Mouse (Mus musculus) liver, embryonic 14.5 days (tissue): Measurements from ENCODE around the gene Abhd4. TPM values are rescaled to one million over a fixed set of nuclear protein-coding genes. Genes with fewer than 3 reads are reported as not detected.
A peak's percentile ranks its signal among the peaks of the same experiment; 100 is the strongest.

Experiments
- ATAC-seq: fragments of 200-750 bp; cut with Nextera tagmentation; 2 replicates; pipeline ENCODE4 v1.8.0; 2017; ENCODE audit warnings: moderate number of reproducible peaks, mild to moderate bottlenecking, moderate library complexity; ENCODE audit not compliant: insufficient read depth
- DNase-seq, 3 experiments: peaks; one replicate each; pipeline ENCODE4 v3.0.0-alpha.2; 2012 to 2013; ENCODE audit warnings: low read depth in 3 of 3, low spot score in 3 of 3
- H3K27ac ChIP-seq: fragments of 300-500 bp; sonication (generic); 2 replicates; pipeline ENCODE4 v1.5.1; 2014; ENCODE audit warnings: moderate library complexity, mild to moderate bottlenecking, control low read depth, inconsistent platforms
- H3K27me3 ChIP-seq: fragments of 300-500 bp; sonication (generic); 2 replicates; pipeline ENCODE4 v1.6.1; 2014; ENCODE audit warnings: mild to moderate bottlenecking, low read length, moderate library complexity; ENCODE audit not compliant: control insufficient read depth, insufficient read depth
- H3K36me3 ChIP-seq: fragments of 300-500 bp; sonication (generic); replicated peaks from 2 replicates; pipeline ENCODE4 v1.6.1; 2014; ENCODE audit warnings: low read depth; ENCODE audit not compliant: control insufficient read depth, insufficient read depth
- H3K4me1 ChIP-seq, 2 experiments: fragments of 200-500 bp in 1 of 2; fragments of 300-500 bp in 1 of 2; sonication (generic) in 1 of 2; replicated peaks; 2 replicates each; pipeline ENCODE4 v1.6.1; 2012 to 2014; ENCODE audit warnings: antibody characterized with exemption in 1 of 2, inconsistent platforms in 1 of 2, low read length in 1 of 2; ENCODE audit not compliant: control insufficient read depth in 2 of 2, insufficient read depth in 2 of 2
- H3K4me2 ChIP-seq: fragments of 300-500 bp; sonication (generic); 2 replicates; pipeline ENCODE4 v1.6.1; 2014; ENCODE audit warnings: low read depth, mild to moderate bottlenecking, control low read depth, moderate library complexity
- H3K4me3 ChIP-seq, 2 experiments: fragments of 200-500 bp in 1 of 2; fragments of 300-500 bp in 1 of 2; sonication (generic) in 1 of 2; 2 replicates each; pipeline ENCODE4 v1.5.1; 2012 to 2014; ENCODE audit warnings: low read depth in 2 of 2, low read length in 2 of 2, mild to moderate bottlenecking in 2 of 2, control low read depth in 1 of 2, inconsistent platforms in 1 of 2, moderate library complexity in 1 of 2; ENCODE audit not compliant: insufficient read depth in 1 of 2
- H3K9ac ChIP-seq: fragments of 300-500 bp; sonication (generic); replicated peaks from 2 replicates; pipeline ENCODE4 v1.6.1; 2014; ENCODE audit warnings: mild to moderate bottlenecking, control low read depth, moderate library complexity
- H3K9me3 ChIP-seq: fragments of 300-500 bp; sonication (generic); 2 replicates; pipeline ENCODE4 v1.6.1; 2016; ENCODE audit warnings: low read length, mixed read lengths; ENCODE audit not compliant: control insufficient read depth
- CTCF ChIP-seq: IDR thresholded peaks from 2 replicates; pipeline ENCODE4 v1.5.1; 2016; ENCODE audit warnings: antibody characterized with exemption, low read depth, control low read depth
- EP300 ChIP-seq: IDR thresholded peaks from 2 replicates; pipeline ENCODE4 v1.6.1; 2016; ENCODE audit warnings: antibody characterized with exemption, low read depth
- WGBS: fragments of 180-500 bp; shearing (Covaris S2); extraction: QIAGEN DNeasy Blood & Tissue Kit; methylation state at CpG from one replicate; pipeline ENCODE4 v1.1.7; 2014; ENCODE audit not compliant: insufficient replicate concordance; 5-methylcytosine and 5-hydroxymethylcytosine counted together
- polyA plus RNA-seq, 2 experiments: library from polyadenylated mRNA; depleted of rRNA in 1 of 2; stranded (reverse) in 1 of 2; unstranded in 1 of 2; fragments of >200 nt; fragmentation: Nextera tagmentation in 1 of 2; extraction: Ambion mirVana in 1 of 2; gene quantifications; 2 replicates each; pipeline versions ENCODE4 v1.2.1 to v1.2.3; 2012 to 2014

Abhd4 gene
- polyA plus RNA-seq, 2 experiments: 6.1 to 14.9 TPM

- Histone ChIP-seq H3K36me3 (no peaks in the 10 kb centered on the region), H3K9ac (no peak overlapping the region), H3K27ac (no peak overlapping the region), H3K9me3 (no peaks in the 10 kb centered on the region), H3K4me2 (no peak overlapping the region), H3K4me3 (no peak overlapping the region), H3K27me3 (no peaks in the 10 kb centered on the region), H3K4me1 (peaks cover 6 to 32% of the 10 kb centered on the region in 2 experiments)
- DNase-seq (no peak), ATAC-seq (no peak)
- 37% methylated on average over 9 of the region's 9 CpGs for WGBS
- no peak for TF ChIP-seq CTCF
- no peak for TF ChIP-seq EP300
These were observed 21.8 kb upstream of the Abhd4 start for GRCm38 (mm10) chr14:54232143-54232542.

- Histone ChIP-seq H3K4me2 (peak overlapping the region; percentile 6; the same call in 1 of the 2 replicates), H3K36me3 (no peaks in the 10 kb centered on the region; the same call in 1 of the 2 replicates), H3K9me3 (no peaks in the 10 kb centered on the region), H3K9ac (no peak overlapping the region), H3K4me1 (peaks cover 0 to 25% of the 10 kb centered on the region in 2 experiments; a peak in 2 of 4 replicates), H3K4me3 (no peak overlapping the region), H3K27ac (no peak overlapping the region), H3K27me3 (no peaks in the 10 kb centered on the region)
- ATAC-seq: peak; percentile 45; the same call in 1 of the 2 replicates
- TF ChIP-seq EP300 (no peak), CTCF (no peak)
- DNase-seq: no peak
- 7% methylated on average over 9 of the region's 9 CpGs for WGBS
These were observed 21.0 kb upstream of the Abhd4 start for GRCm38 (mm10) chr14:54232811-54233558.

GRCm38 (mm10) chr14:54233559-54234143, 20.3 kb upstream of the Abhd4 start:
- ATAC-seq (no peak; the same call in 1 of the 2 replicates), DNase-seq (no peak)
- H3K9me3 ChIP-seq: no peaks in the 10 kb centered on the region
- no peaks in the 10 kb centered on the region; the same call in 1 of the 2 replicates for H3K36me3 ChIP-seq
- peak overlapping the region; percentile 6; the same call in 1 of the 2 replicates for H3K4me2 ChIP-seq
- no peak overlapping the region for H3K9ac ChIP-seq
- peaks cover 0 to 23% of the 10 kb centered on the region in 2 experiments; a peak in 2 of 4 replicates for H3K4me1 ChIP-seq
- TF ChIP-seq EP300 (no peak), CTCF (no peak)
- H3K27ac ChIP-seq: no peak overlapping the region
- no peaks in the 10 kb centered on the region for H3K27me3 ChIP-seq
- no peak overlapping the region for H3K4me3 ChIP-seq
- WGBS: 55% methylated on average over 16 of the region's 16 CpGs

- Histone ChIP-seq H3K9me3 (no peaks in the 10 kb centered on the region), H3K4me3 (no peak overlapping the region), H3K4me2 (no peak overlapping the region), H3K9ac (no peak overlapping the region), H3K4me1 (peaks cover 0 to 20% of the 10 kb centered on the region in 2 experiments; a peak in 2 of 4 replicates), H3K27ac (no peak overlapping the region), H3K36me3 (no peaks in the 10 kb centered on the region; the same call in 1 of the 2 replicates), H3K27me3 (no peaks in the 10 kb centered on the region)
- ATAC-seq: no peak
- no peak for TF ChIP-seq EP300
- 82% methylated on average over 20 of the region's 20 CpGs for WGBS
- no peak for DNase-seq
These were observed 19.6 kb upstream of the Abhd4 start for GRCm38 (mm10) chr14:54234231-54235040.
